Mouse (Mus musculus): ENCODE measurements around the gene Unc13b. TPM values are rescaled to one million over a fixed set of nuclear protein-coding genes. Genes with fewer than 3 reads are reported as not detected.

The Unc13b gene
- polyA plus RNA-seq, 1 experiment from 2014 or later = 0.36 TPM

Other genes starting within 250 kb of the Unc13b start
- gene Fam205a1, start 205.1 kb upstream of the Unc13b start, polyA plus RNA-seq (2018) = not detected in 3 replicates
- gene Gm12394, start 202.2 kb upstream of the Unc13b start, polyA plus RNA-seq (2018) = not detected in 3 replicates
- not detected in 3 replicates for gene Fam205c, start 184.7 kb upstream of the Unc13b start, polyA plus RNA-seq (2018)
- 0.12 to 0.16 TPM in 2 of 3 replicates, not detected in the other for gene Phf24, start 142.3 kb upstream of the Unc13b start, polyA plus RNA-seq (2018)
- 7.1 to 8.8 TPM (median 7.8 TPM) in 3 replicates for gene Dnajb5, start 109.1 kb upstream of the Unc13b start, polyA plus RNA-seq (2018)
- gene 1700022I11Rik, start 89.3 kb upstream of the Unc13b start, polyA plus RNA-seq (2018) = 0.24 TPM in 1 of 3 replicates, not detected in the others
- gene Vcp, start 58.4 kb upstream of the Unc13b start, polyA plus RNA-seq (2018) = 191 to 290 TPM (median 215 TPM) in 3 replicates
- 4.6 to 9.0 TPM (median 7.8 TPM) in 3 replicates for gene Fancg, start 48.4 kb upstream of the Unc13b start, polyA plus RNA-seq (2018)
- gene Pigo, start 33.1 kb upstream of the Unc13b start, polyA plus RNA-seq (2018) = 2.5 to 5.6 TPM (median 4.2 TPM) in 3 replicates
- 35.0 to 52.0 TPM (median 48.6 TPM) in 3 replicates for gene Stoml2, start 27.2 kb upstream of the Unc13b start, polyA plus RNA-seq (2018)
- 31.7 to 44.7 TPM (median 36.4 TPM) in 3 replicates for gene Fam214b, start 12.7 kb upstream of the Unc13b start, polyA plus RNA-seq (2018)
- 0.05 to 0.36 TPM in 2 of 3 replicates, not detected in the other for gene Atp8b5, start 208.2 kb downstream of the Unc13b start, polyA plus RNA-seq (2018)

All from macrophage (primary cell).